Mouse (Mus musculus): ENCODE results near the gene Rprml.

Gene Rprml

DNA sequence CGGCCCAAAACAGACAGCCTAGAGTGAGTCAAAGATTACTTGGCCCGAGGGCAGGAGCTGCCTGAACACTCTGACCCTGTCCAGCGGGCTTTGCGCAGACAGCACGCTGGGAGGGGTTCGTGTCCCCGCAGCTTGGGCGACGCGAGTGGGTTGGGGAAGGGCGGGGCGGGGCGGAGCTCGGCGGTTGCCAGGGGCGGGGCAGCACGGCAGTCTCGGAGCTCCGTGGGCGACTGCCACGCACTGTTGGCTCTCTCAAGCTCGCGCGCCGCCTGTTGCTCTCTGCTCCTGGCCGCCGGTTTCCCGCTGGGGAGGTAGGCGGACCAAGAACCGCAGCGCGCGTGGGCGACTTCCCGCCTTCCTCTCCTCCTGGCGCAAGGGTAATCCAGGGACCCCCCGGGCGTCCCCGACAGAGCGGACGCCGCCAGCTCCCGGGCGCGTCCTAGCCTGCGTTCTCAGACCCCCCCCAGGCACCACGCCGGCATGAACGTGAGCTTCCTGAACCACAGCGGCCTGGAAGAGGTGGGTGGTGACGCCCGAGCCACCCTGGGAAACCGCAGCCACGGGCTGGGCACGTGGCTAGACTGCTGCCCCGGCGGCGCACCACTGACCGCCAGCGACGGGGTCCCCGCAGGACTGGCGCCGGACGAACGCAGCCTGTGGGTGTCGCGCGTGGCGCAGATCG is at the start of gene Rprml:
Gene Rprml (plus strand): TSS at position 270 of the 682 bp plus-strand sequence.
- DNase-seq (ENCODE audit: low spot score) = no peak

DNA sequence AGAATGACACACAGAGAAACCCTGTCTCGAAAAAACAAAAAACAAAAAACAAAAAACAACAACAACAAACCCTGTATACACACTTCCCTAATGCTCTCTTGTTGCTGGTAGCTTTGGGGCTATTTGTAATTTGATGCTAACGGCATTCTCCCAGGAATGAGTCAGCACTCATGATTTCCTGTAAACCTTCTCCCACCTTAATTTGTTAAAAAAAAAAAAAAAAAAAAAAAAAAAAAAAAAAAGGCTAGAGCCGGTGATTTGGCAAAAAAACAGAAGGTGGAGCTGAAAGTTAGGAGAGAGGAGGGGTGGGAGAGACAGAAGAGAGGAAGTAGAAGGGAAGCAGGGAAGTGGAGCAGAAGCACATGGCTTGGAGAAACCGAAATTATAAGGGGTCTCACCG is 42.8 kb upstream of the Rprml start:
- DNase-seq (ENCODE audit: low spot score) = no peak

DNA sequence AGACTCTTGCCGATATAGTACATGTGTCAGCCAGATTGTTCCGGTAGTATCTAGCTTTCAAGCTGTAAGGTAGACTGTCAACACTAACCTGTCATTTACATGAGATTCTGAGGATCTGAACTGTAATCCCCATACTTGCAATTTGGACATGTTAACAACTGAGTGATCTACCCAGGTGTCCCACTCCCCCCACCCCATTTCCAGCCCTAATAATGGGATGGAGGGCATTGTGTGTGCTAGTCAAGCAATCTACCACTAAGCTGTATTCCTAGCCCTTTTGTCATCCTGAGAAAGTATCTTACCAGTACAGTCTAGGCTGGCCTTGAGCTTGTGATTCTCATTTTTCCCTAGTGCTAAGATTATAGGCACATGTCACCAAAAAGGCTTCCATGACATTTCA is 38.6 kb upstream of the Rprml start:
- no peak for DNase-seq (ENCODE audit: low spot score)

DNA sequence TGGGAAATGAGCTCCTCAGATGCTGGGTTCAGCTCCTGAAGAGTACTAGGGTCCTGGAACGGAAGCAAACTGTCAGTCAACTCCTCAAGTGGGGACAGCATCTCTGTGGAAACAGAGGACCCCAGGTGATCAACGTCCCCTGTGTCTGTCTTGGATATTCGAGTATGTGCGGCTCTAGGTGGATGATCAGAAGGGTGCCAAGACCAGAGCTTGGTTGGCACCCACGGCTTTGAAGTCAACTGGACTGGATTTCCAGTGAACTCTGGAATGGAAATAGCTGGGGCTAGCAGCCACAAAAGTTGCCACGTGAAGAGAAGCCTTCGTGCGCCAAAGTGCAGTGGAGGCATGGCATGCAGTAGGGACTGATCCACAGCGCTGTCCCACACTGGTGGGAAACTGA is 28.3 kb upstream of the Rprml start, which contains the start of gene Gm884:
Gene Gm884 (minus strand): TSS at position 101 of the 400 bp plus-strand sequence.
- DNase-seq (ENCODE audit: low spot score) = no peak

DNA sequence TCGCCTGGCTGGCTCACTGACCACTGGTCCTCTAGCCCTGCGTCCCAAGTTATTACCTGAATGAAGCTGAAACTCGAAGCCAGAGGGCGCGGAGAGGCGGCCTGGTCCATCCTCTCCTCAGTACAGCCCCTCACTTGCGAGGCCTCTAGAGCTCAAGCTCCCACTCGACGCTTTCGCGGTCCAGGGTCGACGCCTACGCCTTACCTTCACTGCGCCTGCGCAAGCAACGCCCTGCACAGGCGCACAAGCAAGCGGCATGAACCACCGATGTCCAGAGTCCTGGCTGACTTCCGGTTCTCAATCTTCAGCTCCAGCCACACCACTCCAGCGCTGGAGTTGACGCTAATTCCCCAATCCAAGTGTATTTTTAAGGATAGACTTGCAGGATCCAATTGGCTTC is 21.9 kb upstream of the Rprml start:
- DNase-seq (ENCODE audit: low spot score) = no peak

DNA sequence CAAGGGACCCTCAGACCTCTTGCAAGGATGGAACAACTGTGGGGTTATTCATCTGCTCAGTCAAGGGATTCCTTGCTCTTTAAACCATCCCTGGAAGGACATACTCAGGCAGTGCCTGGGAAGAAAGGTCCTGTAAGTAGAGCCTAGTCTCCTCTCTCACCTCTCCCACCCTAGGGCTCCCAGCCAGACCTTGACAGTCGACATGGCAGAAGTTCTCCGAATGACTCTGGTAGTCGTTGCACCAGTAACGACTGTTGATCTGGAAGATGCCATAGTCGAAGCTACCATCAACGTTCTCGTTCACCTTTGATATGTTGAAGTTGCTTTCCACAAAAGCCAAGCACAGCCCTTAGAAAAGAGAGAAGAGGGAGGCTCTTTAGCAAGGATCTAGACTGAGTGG is 14.6 kb upstream of the Rprml start:
- DNase-seq (ENCODE audit: low spot score) = no peak

DNA sequence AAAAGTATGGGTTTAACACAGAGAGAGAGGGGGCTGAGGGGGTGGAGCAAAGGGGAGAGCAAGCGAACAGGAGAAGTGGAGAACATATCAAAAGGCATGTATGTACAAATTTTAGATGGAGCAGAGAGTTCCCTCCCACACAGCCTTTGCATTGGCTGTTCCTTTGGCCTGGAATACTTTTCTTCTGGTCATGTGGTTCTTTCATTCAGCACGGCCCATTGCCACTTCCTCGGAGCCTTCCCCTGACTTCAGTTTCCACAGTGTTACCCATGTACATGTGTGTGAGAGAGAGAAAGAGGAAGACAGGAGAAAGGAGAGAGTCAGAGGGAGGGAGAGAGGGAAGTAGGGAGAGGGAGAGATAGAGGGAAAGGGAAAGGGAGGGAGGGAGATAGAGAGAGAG is 13.9 kb upstream of the Rprml start:
- DNase-seq (ENCODE audit: low spot score) = no peak

DNA sequence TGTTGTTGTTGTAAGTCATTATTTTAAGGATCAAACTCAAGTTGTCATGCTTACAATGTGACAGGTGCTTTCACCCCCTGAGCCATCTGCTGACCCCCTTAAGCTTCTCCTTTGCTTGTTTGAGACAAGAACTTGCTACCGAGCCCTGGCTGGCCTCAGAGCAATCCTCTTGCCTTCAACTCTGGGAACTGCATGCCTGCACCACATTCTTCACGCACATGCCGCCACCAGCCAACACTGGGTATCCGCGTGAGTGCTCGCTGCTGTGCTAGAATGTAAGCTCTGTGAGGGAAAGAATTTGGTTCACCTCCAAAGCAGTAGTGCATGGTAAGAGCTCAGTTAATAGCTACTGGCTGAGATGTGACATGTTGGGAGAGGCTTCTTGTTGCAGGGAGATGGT is 13.1 kb upstream of the Rprml start:
- no peak for DNase-seq (ENCODE audit: low spot score)

DNA sequence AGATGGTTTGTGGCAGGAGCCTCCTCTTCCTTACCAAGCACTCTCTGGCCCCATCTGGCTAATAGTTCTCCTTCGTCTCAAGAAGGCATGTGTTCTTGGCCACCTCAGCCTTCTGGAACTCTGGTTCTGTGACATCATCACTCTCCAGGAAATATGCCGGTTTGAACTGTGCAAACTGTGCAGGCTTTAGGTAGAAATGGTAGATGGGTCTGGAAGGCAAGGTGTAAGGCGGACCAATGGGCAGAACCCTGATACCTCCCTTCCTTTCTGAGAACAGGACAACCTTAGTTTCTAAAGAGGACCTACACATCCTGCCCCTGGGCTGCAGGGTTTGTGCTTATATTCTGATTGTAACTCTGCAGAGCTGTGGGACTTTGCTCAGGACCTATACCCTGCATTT is 10.6 kb upstream of the Rprml start, which contains the start of gene Lyzl6:
Gene Lyzl6 (minus strand): TSS at position 101 of the 400 bp plus-strand sequence.
- no peak for DNase-seq (ENCODE audit: low spot score)

DNA sequence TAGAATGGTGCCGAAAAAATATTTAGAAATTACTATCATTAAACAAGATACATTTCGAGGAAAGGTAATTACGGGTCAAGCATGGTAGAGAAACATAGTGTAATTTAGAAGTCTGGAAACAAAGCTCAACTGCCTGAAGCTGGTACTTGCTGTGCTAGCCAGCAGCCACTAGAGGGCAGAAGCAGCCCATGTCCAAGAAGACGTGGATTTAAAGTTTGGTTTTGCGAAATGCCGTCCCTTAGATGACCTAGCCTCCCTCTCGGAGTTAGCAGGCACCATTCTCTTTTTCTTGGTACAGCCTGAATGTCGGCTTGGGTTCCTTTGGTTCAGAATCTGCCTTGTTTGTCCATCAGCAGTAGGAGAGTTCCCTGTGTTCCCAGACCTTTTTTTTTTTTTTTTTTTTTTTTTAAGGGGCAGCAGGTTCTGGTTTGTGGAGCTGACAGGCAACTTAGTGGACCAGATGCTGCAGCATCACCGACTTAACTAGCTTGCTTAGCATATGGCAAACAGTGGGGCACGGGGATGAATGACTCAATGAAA is 9.9 kb upstream of the Rprml start:
- no peak for DNase-seq (ENCODE audit: low spot score)

DNA sequence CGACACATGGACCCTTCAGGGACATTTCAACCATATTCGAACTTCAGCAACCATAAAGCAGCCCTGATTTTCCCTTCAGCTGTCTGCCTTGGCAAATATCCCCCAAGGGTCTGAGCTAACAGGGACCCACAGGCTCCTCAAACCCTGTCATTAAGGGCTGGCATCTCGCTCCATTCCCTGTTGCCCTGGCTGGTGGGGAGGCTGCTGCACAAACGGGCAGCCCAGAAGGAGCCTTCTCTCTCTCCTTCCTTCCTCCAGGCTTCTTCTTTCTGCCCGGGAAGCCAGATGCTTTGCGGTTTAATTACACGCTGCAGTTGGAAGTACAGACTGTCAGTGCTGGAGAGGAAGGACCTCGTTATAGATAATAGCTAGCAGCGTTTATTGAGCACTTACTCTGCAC is 6.2 kb upstream of the Rprml start:
- DNase-seq (ENCODE audit: low spot score) = no peak

DNA sequence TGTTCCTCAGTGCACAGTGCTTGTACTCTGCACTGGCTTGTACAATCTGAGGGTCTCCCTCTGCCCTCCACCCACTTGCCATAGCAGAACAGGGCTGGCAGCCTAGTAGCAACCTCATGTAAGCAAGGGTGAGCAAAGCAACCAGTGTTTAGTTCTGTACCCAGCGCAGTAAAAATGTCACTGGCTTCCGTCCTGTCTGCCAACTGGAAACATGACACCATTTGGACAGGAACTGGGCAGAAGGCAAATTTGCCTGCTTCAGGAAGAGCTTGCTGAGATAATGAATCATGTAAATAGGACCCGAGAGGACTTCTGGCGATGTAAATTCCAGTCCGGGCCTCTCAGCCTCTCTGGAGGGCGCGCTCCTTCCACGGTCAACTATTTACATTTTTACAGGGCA is 3.6 kb upstream of the Rprml start:
- no peak for DNase-seq (ENCODE audit: low spot score)

DNA sequence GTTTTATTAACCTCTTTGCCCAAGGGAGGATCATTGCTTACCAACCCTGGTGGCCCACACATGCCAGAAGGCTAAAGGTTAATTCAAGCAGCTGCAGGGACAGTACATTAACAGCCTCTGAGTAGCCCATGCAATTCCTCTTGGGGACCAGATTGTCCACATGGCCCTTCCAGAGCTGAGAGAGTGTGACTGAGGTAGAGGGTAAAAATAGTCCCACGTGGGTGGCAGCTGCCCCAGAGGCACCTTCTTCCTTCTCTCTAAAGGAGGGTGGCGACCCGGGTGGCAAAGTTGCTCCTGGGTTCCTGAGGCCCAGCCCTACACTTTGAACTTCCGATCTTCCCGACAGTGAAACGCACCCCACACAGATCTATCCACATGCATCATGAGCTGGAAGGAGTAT is 3.1 kb upstream of the Rprml start:
- DNase-seq (ENCODE audit: low spot score) = no peak

DNA sequence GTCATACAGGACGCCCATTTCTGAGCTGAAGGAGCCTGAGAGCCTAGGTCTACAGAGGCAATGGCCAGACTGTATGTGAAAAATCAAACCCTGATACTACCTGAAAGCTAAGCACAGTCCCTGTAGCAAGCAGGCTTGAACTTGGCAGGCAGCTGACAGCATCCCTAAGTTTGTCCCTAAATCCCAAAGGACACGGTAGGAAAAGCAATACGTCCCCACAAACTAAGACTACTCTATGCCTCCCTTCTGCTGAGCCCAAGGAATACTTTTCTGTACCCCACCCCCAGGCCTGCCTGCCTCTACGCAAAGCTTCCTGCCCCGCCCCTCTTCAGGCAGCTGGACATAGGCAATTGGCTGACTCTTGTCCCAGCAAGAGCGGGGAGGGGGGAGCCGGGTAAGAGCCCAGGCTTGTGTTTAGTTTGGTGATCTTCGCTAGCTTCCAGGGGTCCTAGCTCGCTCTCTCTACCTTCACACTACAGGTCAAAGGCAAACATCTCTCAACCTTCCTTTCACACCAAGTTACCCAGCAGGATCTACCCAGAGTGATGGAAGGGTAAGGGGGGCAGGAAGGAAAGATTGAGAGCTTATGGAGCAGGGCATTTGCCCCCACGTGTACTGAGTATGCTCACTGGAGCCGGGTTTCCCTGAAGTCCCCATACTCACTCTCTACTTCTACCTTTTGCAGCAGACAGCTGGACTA is 1.3 kb upstream of the Rprml start:
- no peak for DNase-seq (ENCODE audit: low spot score)

DNA sequence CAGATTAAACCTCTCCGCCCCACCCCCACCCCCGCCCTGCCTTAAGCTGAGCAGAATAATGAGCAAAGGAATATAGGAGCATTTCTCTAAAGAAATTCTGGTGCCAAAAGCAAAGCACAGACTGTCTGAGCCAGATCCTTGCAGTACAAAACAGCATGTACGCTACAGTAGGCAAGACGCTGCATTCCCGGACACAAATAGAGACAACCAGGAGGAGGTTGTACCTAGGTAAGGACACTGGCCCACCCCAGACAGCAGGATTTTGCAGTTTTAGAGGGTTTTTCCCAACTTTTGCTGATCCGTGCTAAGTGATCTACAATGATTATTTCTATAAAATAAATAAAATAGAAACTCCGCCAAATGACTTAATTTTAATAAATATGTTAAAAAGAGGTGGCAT is 714 bp upstream of the Rprml start:
- no peak for DNase-seq (ENCODE audit: low spot score)

DNA sequence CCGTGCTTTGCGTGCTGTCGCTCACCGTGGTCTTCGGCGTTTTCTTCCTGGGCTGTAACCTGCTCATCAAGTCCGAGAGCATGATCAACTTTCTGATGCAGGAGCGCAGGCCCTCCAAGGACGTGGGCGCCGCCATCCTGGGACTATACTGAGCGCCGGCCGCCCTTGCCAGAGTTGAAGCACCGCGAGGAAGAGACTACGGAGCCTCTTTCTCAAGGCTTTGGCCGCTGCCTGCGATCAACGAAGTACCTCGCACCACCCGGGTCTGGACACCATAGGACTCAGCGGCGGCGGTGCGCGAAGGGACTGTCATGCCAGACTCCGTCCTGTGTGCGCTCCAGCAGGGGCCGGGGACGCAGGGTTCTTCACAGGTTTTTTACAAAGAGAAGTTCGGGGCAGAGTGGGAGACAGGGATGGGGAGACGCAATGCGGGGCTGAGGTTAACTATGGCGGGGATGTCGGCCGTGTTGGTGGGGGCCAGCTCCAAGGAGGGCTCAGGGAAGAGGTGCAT is 668 bp downstream of the Rprml start:
- DNase-seq (ENCODE audit: low spot score) = no peak

DNA sequence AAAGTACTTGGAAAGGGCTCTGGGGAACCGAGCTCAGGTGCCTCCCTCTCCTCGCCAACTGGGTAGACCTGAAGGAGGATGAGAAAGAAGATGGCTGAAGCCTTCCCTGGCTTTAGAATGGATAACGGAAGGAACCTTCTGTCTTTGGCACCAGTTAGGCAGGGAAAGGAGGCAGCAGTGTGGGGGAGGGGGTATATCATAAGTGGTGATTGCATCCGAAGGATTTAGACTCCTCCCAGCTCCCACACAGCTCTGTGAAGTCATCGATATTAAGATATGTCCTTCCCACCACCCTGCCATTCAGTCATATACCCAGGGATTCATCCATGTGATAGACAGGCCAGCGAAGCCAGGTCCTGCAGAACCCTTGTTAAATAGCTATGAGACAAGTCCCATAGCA is 2.1 kb downstream of the Rprml start:
- DNase-seq (ENCODE audit: low spot score) = no peak

DNA sequence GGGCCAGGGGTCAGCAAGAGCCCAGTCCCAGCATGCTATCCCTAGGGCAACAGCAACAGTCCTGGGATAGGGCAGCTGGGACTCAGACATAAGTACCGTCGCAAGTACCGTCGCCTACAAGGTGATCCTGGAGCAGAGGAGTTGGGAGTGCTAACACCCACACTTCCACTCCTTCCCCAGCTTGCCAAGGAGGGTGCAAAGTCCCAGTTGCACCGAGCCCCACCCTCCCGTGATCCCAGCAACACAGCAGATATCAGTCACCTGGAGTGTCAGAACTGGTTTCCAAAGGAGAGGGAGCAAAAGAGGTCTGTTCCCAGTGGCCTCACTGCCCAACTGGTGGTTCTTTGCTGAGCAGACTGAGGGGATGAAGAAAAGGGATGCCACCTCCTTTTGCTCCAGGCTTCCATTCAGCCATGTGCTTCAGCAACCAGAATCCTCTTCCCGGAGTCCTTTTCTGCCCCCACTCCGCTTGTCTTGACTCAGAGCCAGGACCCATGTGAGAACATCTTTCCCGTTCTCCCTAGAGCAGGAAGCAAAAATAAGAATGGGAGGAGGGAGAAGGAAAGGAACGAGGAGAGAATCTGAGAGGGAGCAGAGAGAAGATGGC is 4.1 kb downstream of the Rprml start:
- no peak for DNase-seq (ENCODE audit: low spot score)

DNA sequence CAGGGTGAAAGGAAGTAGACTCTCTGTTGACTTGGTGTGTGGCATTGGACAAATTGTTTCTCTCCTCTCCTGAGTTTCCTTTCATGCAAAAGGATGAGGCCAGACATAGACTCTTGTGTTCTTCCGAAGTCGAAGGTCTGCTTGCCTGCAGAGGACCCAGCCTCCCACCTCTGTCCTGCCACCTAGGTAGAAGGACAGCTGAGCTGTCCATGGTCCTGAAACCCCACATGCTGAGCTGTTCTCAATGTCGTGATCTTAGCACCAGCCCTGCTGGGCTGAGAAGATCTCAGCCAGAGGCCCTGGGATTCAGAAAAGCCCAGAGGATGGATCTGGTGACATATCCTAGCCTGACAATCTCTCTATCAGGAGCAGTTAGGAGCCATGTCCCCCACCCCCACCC is 7.2 kb downstream of the Rprml start:
- peak; percentile 9 for DNase-seq (ENCODE audit: low spot score)

DNA sequence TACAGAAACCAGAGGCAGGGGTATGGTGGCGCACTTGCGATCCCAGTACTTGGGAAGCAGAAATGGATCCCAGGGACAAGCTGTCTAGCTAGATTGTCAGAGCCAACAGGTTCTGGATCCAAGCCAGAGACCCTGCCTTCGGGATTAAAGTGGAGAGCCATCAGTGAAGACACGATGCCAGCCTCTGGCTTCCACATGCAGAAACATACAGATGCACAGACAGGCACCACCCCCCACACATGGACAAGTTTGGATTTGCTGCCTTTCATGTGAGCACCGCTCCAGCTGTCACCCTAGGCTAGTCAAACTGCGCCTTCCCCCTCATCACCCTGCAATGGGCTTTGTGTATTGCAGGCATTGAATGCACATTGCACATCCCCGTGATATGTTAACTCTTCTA is 8.8 kb downstream of the Rprml start:
- DNase-seq (ENCODE audit: low spot score) = no peak

DNA sequence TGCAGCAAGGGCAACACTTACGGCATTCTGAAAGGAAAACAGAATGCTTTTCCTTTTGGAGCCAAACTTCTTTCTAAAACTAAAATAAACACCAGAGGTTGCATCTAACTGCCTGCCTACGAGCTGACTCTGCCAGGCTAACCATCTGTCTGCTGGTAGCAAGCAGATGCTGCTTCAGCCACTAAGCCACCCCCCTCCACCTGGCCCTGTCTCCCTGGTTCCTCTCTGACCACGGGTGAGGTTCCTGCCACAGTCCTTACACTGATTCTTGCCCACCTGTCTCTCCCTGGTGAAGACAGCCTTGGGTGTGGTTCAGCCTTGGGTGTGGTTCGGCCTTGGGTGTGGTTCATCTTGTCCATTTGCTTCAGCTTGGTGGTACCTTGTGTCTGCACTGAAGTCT is 12.5 kb downstream of the Rprml start:
- DNase-seq (ENCODE audit: low spot score) = no peak

DNA sequence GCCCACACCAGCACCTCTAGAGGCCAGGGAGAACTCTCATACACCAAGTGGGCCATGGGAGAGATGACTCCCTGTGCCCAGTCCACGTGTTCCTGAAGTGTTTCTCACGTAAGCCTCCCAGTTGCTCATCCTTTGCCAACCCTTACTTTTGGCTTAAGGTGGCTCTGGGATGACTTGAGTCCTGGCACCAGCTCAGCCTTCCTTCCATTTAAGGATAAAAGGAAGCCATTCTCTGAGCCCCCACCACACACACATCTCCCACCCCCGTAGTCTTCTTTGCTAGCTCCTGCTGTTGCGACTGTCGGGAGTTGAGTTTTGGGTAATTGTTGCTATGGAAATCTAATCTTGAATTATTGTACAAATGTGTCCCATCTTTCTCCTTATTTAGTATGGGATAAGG is 13.2 kb downstream of the Rprml start:
- no peak for DNase-seq (ENCODE audit: low spot score)

DNA sequence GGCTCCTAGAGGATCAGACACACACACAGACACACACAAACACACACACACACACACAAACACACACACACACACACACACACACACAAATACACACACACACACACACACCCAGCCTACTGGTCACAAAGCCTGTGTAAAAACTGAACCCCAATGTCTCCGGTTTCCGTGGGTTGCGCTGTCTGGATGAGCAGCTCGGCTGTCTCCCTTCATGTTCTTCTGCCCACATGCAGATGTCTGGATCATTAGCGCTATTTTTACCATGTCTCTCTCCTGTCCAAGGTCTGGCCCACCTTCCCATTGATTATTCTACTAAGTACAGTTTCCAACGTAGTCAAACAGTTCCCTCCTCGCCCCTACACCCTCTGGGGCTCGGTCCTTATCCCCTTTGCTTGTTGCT is 13.7 kb downstream of the Rprml start:
- DNase-seq (ENCODE audit: low spot score) = no peak
